Mouse (Mus musculus) liver, embryonic 16.5 days (tissue): Measurements from ENCODE around the gene Lipt2. TPM values are rescaled to one million over a fixed set of nuclear protein-coding genes. Genes with fewer than 3 reads are reported as not detected.

Experiments
- ATAC-seq: fragments of 200-750 bp; cut with Nextera tagmentation; 2 replicates; pipeline ENCODE4 v1.8.0; 2017; ENCODE audit warnings: low read depth, mild to moderate bottlenecking, moderate number of reproducible peaks, moderate library complexity
- H3K27ac ChIP-seq: fragments of 300-500 bp; sonication (generic); 2 replicates; pipeline ENCODE4 v1.5.1; 2014; ENCODE audit warnings: mild to moderate bottlenecking, low read length
- H3K27me3 ChIP-seq: fragments of 300-500 bp; sonication (generic); 2 replicates; pipeline ENCODE4 v1.6.1; 2014; ENCODE audit warnings: low read depth, low read length, mixed read lengths; ENCODE audit not compliant: control insufficient read depth, insufficient read depth
- H3K36me3 ChIP-seq: fragments of 300-500 bp; sonication (generic); 2 replicates; pipeline ENCODE4 v1.6.1; 2014; ENCODE audit warnings: mild to moderate bottlenecking; ENCODE audit not compliant: control insufficient read depth, insufficient read depth
- H3K4me1 ChIP-seq: fragments of 300-500 bp; sonication (generic); 2 replicates; pipeline ENCODE4 v1.6.1; 2014; ENCODE audit warnings: low read depth, low read length, mixed read lengths; ENCODE audit not compliant: control insufficient read depth
- H3K4me2 ChIP-seq: fragments of 300-500 bp; sonication (generic); 2 replicates; pipeline ENCODE4 v1.6.1; 2014; ENCODE audit warnings: low read depth, low read length, mixed read lengths
- H3K4me3 ChIP-seq: fragments of 300-500 bp; sonication (generic); 2 replicates; pipeline ENCODE4 v1.5.1; 2014; ENCODE audit warnings: low read depth, mild to moderate bottlenecking, low read length
- H3K9ac ChIP-seq: fragments of 300-500 bp; sonication (generic); 2 replicates; pipeline ENCODE4 v1.6.1; 2014; ENCODE audit warnings: low read depth, low read length
- H3K9me3 ChIP-seq: fragments of 300-500 bp; sonication (generic); replicated peaks from 2 replicates; pipeline ENCODE4 v1.6.1; 2016; ENCODE audit warnings: low read length; ENCODE audit not compliant: control insufficient read depth
- WGBS: fragments of 180-500 bp; shearing (Covaris S2); extraction: QIAGEN DNeasy Blood & Tissue Kit; methylation state at CpG from one replicate; pipeline ENCODE4 v1.1.7; 2014; ENCODE audit not compliant: insufficient replicate concordance; 5-methylcytosine and 5-hydroxymethylcytosine counted together
- polyA plus RNA-seq: library from polyadenylated mRNA; unstranded; fragments of >200 nt; fragmentation: Nextera tagmentation; extraction: Ambion mirVana; gene quantifications from 2 replicates; pipeline ENCODE4 v1.2.1, GENCODE M21; 2015

Gene Lipt2
- polyA plus RNA-seq, 1 experiment from 2014 or later = 3.8 TPM

DNA sequence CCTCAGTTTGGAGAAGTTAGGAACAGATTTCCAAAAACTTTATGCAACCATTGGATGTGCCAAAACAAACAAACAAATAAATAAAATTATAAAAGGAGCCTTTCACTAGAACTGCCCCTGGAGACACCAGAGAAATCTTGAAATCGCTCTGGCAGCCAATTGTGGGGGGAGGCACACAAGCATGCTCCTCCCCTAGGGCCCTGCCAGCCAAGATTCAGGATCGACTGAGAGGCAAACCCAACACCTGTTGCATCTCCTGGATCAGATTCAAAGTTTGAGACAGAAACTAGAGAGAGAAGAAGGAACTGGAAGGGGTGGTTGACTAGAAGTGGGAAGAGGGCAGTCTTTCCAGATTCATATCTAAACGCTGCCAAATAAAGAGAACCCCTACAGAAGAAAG is 44.5 kb downstream of the Lipt2 start:
- Histone ChIP-seq H3K9me3 (no peaks in the 10 kb centered on the region), H3K27ac (no peak overlapping the region), H3K27me3 (no peaks in the 10 kb centered on the region), H3K4me1 (no peaks in the 10 kb centered on the region; the same call in none of the 2 replicates), H3K4me3 (no peak overlapping the region), H3K36me3 (no peaks in the 10 kb centered on the region), H3K4me2 (no peak overlapping the region), H3K9ac (no peak overlapping the region)
- ATAC-seq = no peak
- WGBS = 49% methylated on average over 3 of the region's 3 CpGs

GRCm38 (mm10) chr7:100204871-100205270 is 45.8 kb downstream of the Lipt2 start:
- 63% methylated on average over 6 of the region's 6 CpGs for WGBS
- Histone ChIP-seq H3K4me2 (no peak overlapping the region), H3K36me3 (no peaks in the 10 kb centered on the region), H3K9ac (no peak overlapping the region), H3K4me1 (no peaks in the 10 kb centered on the region; the same call in none of the 2 replicates), H3K27ac (no peak overlapping the region), H3K4me3 (no peak overlapping the region), H3K9me3 (no peaks in the 10 kb centered on the region), H3K27me3 (no peaks in the 10 kb centered on the region)
- no peak for ATAC-seq

GRCm38 (mm10) chr7:100206144-100206543 is 47.1 kb downstream of the Lipt2 start:
- 70% methylated on average over 2 of the region's 2 CpGs for WGBS
- Histone ChIP-seq H3K4me3 (no peak overlapping the region), H3K27ac (no peak overlapping the region), H3K4me2 (no peak overlapping the region), H3K27me3 (no peaks in the 10 kb centered on the region), H3K4me1 (no peaks in the 10 kb centered on the region; the same call in none of the 2 replicates), H3K36me3 (no peaks in the 10 kb centered on the region), H3K9ac (no peak overlapping the region), H3K9me3 (no peaks in the 10 kb centered on the region)
- no peak for ATAC-seq

DNA sequence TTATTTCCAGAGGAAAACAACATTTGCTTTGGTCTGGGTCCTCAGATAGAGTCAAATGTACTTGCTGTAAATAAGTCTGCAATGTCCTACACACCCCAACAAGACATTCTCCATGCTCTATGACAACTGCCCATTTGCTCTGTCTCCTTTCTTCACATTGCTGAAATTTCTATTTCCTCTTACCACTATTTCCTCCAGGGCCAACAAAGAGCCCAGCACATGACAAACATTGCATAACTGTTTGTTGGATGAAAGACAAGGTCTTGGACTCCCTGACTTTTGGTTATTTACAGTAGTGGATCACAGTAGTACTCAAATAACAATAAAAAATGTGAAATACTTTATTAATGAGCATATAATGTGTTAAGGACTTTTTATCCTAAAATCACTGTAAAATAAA is 48.8 kb downstream of the Lipt2 start:
- Histone ChIP-seq H3K4me1 (no peaks in the 10 kb centered on the region; the same call in none of the 2 replicates), H3K27ac (peak overlapping the region; percentile 28; the same call in 1 of the 2 replicates), H3K9me3 (no peaks in the 10 kb centered on the region), H3K36me3 (no peaks in the 10 kb centered on the region), H3K4me2 (no peak overlapping the region), H3K9ac (no peak overlapping the region), H3K4me3 (no peak overlapping the region), H3K27me3 (no peaks in the 10 kb centered on the region)
- ATAC-seq = peak; percentile 71

Other genes starting within 250 kb of the Lipt2 start
- 1.4 and 1.5 TPM in 2 replicates for gene Rnf169, start 178.8 kb upstream of the Lipt2 start, polyA plus RNA-seq
- not detected in 2 replicates for gene Chrdl2, start 153.1 kb upstream of the Lipt2 start, polyA plus RNA-seq
- 36.5 and 37.0 TPM in 2 replicates for gene Pold3, start 37.7 kb upstream of the Lipt2 start, polyA plus RNA-seq
- 1.1 and 1.2 TPM in 2 replicates for gene Kcne3, start 17.2 kb downstream of the Lipt2 start, polyA plus RNA-seq
- gene Pgm2l1, start 68.1 kb downstream of the Lipt2 start, polyA plus RNA-seq = 1.7 and 1.8 TPM in 2 replicates
- gene P4ha3, start 126.2 kb downstream of the Lipt2 start, polyA plus RNA-seq = 0.54 and 0.81 TPM in 2 replicates
- 8.4 and 9.8 TPM in 2 replicates for gene C2cd3, start 213.0 kb downstream of the Lipt2 start, polyA plus RNA-seq
- gene Ppme1, start 213.0 kb downstream of the Lipt2 start, polyA plus RNA-seq = 23.1 and 26.4 TPM in 2 replicates